Mouse (Mus musculus): ENCODE data around the gene Zfp428. TPM values are rescaled to one million over a fixed set of nuclear protein-coding genes. Genes with fewer than 3 reads are reported as not detected.
A peak's percentile ranks its signal among the peaks of the same experiment; 100 is the strongest.

Zfp428 gene
- polyA plus RNA-seq, 1 experiment: 71.7 TPM

DNA sequence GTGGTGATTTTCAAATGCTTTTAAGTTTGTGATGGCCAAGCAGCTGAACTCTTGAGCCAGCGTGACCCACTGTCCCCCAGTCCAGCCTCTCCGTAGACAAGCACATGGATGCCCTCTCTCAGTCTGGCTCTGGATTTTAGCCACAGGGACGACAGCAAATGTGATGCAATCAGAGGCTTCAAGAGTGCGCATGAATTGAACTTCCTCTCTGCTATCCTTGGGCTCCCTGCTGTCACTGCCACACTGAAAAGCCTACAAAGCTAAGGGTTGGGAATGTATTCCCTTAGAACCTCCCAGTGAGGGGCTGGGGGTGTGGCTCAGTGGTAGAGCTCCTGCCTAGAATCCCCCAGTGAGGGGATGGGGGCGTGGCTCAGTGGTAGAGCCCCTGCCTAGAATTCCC, 31.9 kb downstream of the Zfp428 start:
- Histone ChIP-seq H3K27ac (ENCODE audit: insufficient read depth, low read length) (no peak overlapping the region), H3K4me3 (ENCODE audit: insufficient read depth, low read length) (no peak overlapping the region), H3K4me1 (ENCODE audit: control insufficient read depth, insufficient read depth, low read length) (peaks cover 1% of the 10 kb centered on the region)
- TF ChIP-seq POLR2A (IDR thresholded peaks at IDR 0.05; ENCODE audit: extremely low read depth, insufficient read depth, low read length) (no peak), CTCF (IDR thresholded peaks at IDR 0.05; ENCODE audit: extremely low read depth, insufficient read depth, low read length) (no peak)

DNA sequence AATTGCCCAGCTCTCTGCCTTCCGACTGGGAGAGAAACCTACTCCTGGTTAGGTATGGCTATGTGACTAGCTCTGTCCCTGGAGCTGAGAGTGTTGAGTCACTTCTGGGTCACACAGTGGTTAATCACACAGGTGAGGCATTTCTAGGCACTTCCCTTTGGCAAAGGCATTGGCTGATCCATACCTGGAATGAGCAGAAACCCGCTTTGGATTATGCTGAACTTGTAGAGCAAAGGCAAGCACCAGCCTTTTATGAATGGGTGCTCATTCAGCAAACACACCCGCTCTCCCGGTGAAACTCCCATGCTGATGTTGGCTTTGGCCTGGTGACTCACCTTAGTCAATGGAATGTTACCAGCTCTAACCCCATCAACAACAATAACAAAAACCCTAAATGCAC, 32.9 kb downstream of the Zfp428 start:
- H3K4me3 ChIP-seq (ENCODE audit: insufficient read depth, low read length): no peak overlapping the region
- TF ChIP-seq CTCF (IDR thresholded peaks at IDR 0.05; ENCODE audit: extremely low read depth, insufficient read depth, low read length) (no peak), POLR2A (IDR thresholded peaks at IDR 0.05; ENCODE audit: extremely low read depth, insufficient read depth, low read length) (no peak)
- H3K4me1 ChIP-seq (ENCODE audit: control insufficient read depth, insufficient read depth, low read length): peaks cover 1% of the 10 kb centered on the region
- H3K27ac ChIP-seq (ENCODE audit: insufficient read depth, low read length): no peak overlapping the region

DNA sequence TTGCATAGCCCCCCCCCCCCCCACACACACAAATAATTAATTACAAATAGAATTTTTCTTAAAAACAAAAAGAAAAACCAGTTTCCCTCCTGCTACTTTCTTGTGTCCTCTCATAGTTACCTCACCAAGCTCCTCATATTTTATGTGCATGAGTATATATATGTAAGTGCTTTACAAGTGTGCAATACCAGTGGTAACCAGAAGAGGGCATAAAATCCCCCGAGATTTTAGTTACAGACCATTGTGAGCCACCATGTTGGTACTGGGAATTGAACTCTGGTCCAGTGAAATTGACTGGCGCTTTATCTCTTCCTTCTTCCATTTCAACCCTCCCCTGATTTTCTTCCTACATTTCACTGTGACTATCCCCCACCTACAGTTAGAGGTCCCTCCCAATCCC, 37.7 kb downstream of the Zfp428 start:
- Histone ChIP-seq H3K4me3 (ENCODE audit: insufficient read depth, low read length) (no peak overlapping the region), H3K27ac (ENCODE audit: insufficient read depth, low read length) (no peak overlapping the region), H3K4me1 (ENCODE audit: control insufficient read depth, insufficient read depth, low read length) (no peaks in the 10 kb centered on the region)
- no peak for TF ChIP-seq CTCF (IDR thresholded peaks at IDR 0.05; ENCODE audit: extremely low read depth, insufficient read depth, low read length)
- TF ChIP-seq POLR2A (IDR thresholded peaks at IDR 0.05; ENCODE audit: extremely low read depth, insufficient read depth, low read length): no peak

DNA sequence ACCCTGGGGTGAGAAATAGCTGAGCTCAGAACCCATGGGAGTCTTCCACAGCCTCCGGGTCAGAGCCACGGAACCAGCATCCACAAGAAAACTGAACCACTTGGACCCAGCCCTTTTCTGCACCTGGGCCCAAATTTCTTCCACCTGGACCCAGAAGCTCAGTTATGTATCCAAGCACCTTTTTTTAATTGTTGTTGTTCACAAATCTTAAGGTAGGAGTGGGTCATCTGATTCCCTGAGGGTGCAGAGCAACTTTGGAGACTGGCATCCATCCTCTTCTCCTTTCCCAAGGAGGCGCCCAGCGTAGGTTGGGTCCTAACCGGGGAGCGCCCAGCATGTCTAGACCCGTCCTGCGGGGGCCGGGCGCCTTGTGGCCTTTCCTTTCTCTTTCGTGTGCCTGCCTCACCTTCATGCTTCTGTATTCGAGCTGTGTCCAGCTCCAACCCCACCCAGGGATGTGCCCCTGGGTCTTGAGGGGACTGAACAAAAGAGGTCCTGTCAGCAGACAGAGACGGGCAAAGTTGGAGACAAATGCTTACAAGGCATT, 39.3 kb downstream of the Zfp428 start, which contains the start of the genes Pinlyp and Xrcc1:
Gene Pinlyp (minus strand): TSS at position 51 of the 547 bp plus-strand sequence.
Gene Xrcc1 (plus strand): TSS at position 222 of the 547 bp plus-strand sequence.
- Histone ChIP-seq H3K4me1 (ENCODE audit: control insufficient read depth, insufficient read depth, low read length) (no peaks in the 10 kb centered on the region), H3K4me3 (ENCODE audit: insufficient read depth, low read length) (peak within 1 kb of the TSS; percentile 55), H3K27ac (ENCODE audit: insufficient read depth, low read length) (no peak within 1 kb of the TSS)
- TF ChIP-seq CTCF (IDR thresholded peaks at IDR 0.05; ENCODE audit: extremely low read depth, insufficient read depth, low read length) (no peak), POLR2A (IDR thresholded peaks at IDR 0.05; ENCODE audit: extremely low read depth, insufficient read depth, low read length) (no peak)

DNA sequence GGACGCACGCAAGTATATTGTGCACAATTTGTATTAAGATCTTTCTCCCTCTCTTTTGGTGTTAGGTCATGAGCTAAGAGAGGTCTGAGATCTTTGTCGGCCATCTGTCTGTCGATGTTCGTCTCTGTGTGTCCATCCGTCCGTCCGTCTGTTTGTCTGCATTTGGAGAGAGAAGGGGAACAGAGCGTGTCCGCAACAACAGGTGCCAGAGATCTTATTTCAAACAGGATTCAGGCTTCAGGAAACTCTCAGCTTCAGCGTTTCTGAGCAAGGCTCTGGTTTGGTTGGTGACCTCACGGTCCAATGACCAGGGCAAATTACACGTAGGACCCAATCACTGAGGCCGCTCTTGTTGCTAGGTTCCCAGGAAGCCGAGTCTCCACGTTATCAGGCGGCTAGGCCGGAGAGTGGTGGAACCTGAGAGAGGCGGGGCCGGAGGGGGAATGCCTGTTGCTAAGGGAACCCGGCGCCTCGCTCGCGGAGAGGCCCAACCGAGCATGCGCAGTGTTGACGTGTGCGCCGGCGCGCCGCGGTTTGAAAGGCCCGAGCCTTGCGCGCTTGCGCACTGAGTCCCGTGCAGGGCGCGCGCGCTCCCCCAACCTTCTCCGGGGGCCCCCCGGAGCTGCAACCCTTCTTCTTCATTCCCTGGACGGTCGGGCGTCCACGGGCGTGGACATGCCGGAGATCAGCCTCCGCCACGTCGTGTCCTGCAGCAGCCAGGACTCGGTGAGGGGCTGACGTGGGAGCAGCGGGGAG, 40.0 kb downstream of the Zfp428 start:
- TF ChIP-seq POLR2A (IDR thresholded peaks at IDR 0.05; ENCODE audit: extremely low read depth, insufficient read depth, low read length) (peak; percentile 59), CTCF (IDR thresholded peaks at IDR 0.05; ENCODE audit: extremely low read depth, insufficient read depth, low read length) (no peak)
- Histone ChIP-seq H3K4me3 (ENCODE audit: insufficient read depth, low read length) (peak overlapping the region; percentile 55), H3K27ac (ENCODE audit: insufficient read depth, low read length) (no peak overlapping the region), H3K4me1 (ENCODE audit: control insufficient read depth, insufficient read depth, low read length) (no peaks in the 10 kb centered on the region)

DNA sequence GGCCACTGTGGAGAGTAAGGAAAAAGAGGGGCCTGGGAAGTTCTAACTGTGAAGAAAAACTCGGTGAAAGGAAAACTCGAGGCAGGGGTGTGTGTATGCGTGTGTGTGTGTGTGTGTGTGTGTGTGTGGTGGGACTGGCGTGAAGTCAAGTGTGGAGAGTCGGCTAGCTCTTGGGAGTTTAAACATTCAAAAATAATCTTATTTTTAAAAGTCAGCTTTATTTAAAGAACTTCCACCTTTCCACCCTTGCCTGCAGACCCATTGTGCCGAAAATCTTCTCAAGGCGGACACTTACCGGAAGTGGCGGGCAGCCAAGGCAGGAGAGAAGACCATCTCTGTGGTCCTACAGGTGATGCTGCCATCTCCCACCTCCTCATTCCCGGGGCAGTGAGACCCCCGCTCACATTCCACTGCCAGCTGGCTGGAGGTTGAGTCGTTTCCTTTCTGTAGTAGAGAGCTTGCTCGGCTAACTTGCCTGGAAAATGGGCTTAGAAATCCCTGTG, 40.8 kb downstream of the Zfp428 start:
- Histone ChIP-seq H3K4me1 (ENCODE audit: control insufficient read depth, insufficient read depth, low read length) (no peaks in the 10 kb centered on the region), H3K27ac (ENCODE audit: insufficient read depth, low read length) (no peak overlapping the region), H3K4me3 (ENCODE audit: insufficient read depth, low read length) (peak overlapping the region; percentile 55)
- TF ChIP-seq CTCF (IDR thresholded peaks at IDR 0.05; ENCODE audit: extremely low read depth, insufficient read depth, low read length): no peak
- no peak for TF ChIP-seq POLR2A (IDR thresholded peaks at IDR 0.05; ENCODE audit: extremely low read depth, insufficient read depth, low read length)

DNA sequence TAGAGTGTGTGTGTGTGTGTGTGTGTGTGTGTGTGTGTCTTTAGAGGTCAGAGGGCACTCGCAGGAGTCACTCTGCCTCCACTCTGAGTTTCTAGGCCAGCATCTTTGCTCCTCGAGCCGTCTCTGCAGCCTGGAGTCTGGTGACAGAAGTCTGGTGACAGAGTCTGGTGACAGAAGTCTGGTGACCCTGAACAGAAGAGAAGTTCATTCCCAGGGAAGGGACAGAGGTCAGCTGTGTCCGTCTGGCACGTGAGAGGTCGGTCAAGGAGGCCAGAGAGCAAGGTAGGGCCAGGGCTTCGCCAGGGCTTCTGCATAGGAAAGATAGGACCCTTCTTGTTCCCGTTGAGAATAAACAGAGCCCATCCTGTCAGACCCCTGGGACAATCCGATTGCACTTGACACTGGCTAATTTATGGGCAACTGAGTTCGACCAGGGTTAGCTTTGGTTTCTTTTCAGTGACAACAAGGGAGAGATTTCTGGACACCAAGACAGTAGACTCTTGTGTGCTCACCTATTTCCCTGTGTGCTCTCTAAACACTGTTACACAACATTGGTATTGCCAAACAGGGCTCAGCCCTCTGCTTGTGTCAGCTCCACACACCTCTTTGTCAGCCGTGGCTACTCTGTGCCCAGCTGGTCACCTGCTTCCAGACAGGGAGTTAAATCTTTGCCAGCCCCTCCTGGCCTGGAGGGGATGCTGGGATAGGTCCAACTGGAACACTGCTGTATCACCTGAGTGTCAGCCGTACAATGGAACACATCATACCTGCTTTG, 45.4 kb downstream of the Zfp428 start:
- TF ChIP-seq POLR2A (IDR thresholded peaks at IDR 0.05; ENCODE audit: extremely low read depth, insufficient read depth, low read length): no peak
- Histone ChIP-seq H3K4me3 (ENCODE audit: insufficient read depth, low read length) (no peak overlapping the region), H3K4me1 (ENCODE audit: control insufficient read depth, insufficient read depth, low read length) (no peaks in the 10 kb centered on the region), H3K27ac (ENCODE audit: insufficient read depth, low read length) (no peak overlapping the region)

DNA sequence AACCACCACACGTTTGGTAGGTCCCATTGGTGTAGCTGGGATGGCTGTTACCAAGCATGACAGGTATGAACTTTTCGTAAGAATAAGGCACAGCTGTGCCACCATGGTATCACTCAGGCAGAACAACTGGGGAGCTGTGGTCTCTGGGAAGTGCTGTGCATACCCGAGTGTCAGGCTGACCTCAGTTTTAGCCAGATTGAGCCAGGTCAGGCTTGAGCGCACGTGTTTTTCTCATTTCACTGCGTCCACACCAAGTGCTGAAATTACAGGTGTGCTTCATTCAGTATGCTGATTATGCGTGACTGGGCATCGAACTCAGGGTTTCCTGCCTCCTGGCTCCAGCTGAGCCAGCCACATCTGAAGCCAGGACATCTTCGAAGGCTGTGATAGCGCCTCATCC, 49.0 kb downstream of the Zfp428 start:
- Histone ChIP-seq H3K4me3 (ENCODE audit: insufficient read depth, low read length) (no peak overlapping the region), H3K4me1 (ENCODE audit: control insufficient read depth, insufficient read depth, low read length) (no peaks in the 10 kb centered on the region), H3K27ac (ENCODE audit: insufficient read depth, low read length) (no peak overlapping the region)
- no peak for TF ChIP-seq POLR2A (IDR thresholded peaks at IDR 0.05; ENCODE audit: extremely low read depth, insufficient read depth, low read length)
- no peak for TF ChIP-seq CTCF (IDR thresholded peaks at IDR 0.05; ENCODE audit: extremely low read depth, insufficient read depth, low read length)

DNA sequence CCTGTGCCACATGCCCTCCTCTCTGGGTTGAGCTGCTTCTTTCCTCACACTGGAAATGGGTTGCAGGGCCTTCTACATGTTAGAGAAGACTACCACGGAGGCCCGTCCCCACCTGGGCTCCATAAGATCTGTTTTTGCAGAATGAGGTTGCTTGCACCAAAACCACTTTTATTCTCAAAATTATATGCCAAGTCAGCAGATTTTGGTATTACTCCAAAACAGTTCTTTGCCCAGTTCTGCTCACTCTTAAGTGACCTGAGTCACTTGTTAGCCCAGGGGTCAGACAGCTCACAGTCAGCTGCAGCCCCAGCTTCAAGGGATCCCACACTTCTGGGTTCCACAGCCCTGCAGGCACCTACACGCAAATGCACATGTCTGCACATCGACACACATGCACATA, 54.6 kb downstream of the Zfp428 start:
- Histone ChIP-seq H3K4me3 (ENCODE audit: insufficient read depth, low read length) (no peak overlapping the region), H3K4me1 (ENCODE audit: control insufficient read depth, insufficient read depth, low read length) (no peaks in the 10 kb centered on the region), H3K27ac (ENCODE audit: insufficient read depth, low read length) (no peak overlapping the region)
- TF ChIP-seq POLR2A (IDR thresholded peaks at IDR 0.05; ENCODE audit: extremely low read depth, insufficient read depth, low read length) (no peak), CTCF (IDR thresholded peaks at IDR 0.05; ENCODE audit: extremely low read depth, insufficient read depth, low read length) (no peak)

Data from cortical plate, adult 2 months (tissue).